Mouse (Mus musculus) macrophage (primary cell): ENCODE results near the gene Acvr1. TPM values are rescaled to one million over a fixed set of nuclear protein-coding genes. Genes with fewer than 3 reads are reported as not detected.
A peak's percentile ranks its signal among the peaks of the same experiment; 100 is the strongest.

Experiments used
- H3K27ac ChIP-seq: fragments of 350-480 bp; formaldehyde crosslinking; 2 replicates; pipeline ENCODE4 v1.9.0; 2021
- H3K36me3 ChIP-seq: fragments of 350-480 bp; formaldehyde crosslinking; 2 replicates; pipeline ENCODE4 v1.9.0; 2021; ENCODE audit errors: inconsistent target
- H3K4me3 ChIP-seq: fragments of 350-480 bp; formaldehyde crosslinking; 2 replicates; pipeline ENCODE4 v1.9.0; 2021; ENCODE audit errors: inconsistent target
- H3K79me2 ChIP-seq: fragments of 350-480 bp; formaldehyde crosslinking; 2 replicates; pipeline ENCODE4 v1.9.0; 2021; ENCODE audit errors: inconsistent target
- WGBS: methylation state at CpG from one replicate; pipeline ENCODE4 v1.1.7; 2026; ENCODE audit warnings: inconsistent platforms; ENCODE audit not compliant: missing documents; 5-methylcytosine and 5-hydroxymethylcytosine counted together
- polyA plus RNA-seq: library from polyadenylated mRNA; stranded (reverse); fragments of 250-400 nt; gene quantifications from 3 replicates; pipeline ENCODE4 v1.2.4, GENCODE M21; 2018; ENCODE audit warnings: inconsistent platforms

Gene Acvr1
- polyA plus RNA-seq, 1 experiment from 2014 or later = 10.7 TPM

DNA sequence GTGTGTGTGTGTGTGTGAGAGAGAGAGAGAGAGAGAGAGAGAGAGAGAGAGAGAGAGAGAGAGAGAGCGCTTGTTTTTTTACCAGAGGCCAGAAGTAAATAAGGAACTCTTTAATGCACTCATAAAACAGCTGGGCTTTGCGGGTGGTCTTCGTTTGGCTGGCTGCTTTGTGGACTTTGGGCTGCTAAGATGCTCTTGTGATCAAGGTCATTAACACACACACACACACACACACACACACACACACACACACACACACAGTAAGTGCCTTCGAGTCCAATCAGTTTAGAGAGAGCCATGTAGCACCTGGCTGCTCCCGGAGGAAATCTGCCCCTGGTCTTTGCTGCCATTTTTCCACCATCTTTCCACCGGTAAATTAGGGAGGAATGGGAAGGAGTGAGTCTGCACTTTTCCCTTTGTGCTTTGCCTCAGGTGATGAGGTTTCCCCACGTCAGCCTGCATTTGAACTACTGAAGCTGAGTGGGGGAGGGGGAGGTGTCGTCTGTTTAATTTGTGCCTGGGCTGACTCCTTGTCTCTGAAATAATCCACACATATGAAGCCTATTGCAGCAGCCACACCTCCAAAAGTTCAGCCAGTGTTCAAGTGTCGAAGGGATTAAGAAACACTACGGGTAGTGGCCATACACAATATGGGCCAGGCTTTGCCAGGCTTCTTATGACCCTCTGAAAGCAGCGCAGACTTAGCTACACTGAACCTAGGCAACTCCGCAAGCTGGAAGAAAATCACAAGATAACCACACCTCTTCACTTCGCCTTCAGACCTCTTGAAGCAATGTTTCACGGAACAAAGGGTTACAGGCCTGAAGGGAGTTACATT lies 80.3 kb downstream of the Acvr1 start:
- Histone ChIP-seq H3K4me3 (no peak overlapping the region), H3K79me2 (no peaks in the 10 kb centered on the region), H3K27ac (no peak overlapping the region), H3K36me3 (no peaks in the 10 kb centered on the region)
- WGBS = 96% methylated on average over 13 of the region's 14 CpGs

DNA sequence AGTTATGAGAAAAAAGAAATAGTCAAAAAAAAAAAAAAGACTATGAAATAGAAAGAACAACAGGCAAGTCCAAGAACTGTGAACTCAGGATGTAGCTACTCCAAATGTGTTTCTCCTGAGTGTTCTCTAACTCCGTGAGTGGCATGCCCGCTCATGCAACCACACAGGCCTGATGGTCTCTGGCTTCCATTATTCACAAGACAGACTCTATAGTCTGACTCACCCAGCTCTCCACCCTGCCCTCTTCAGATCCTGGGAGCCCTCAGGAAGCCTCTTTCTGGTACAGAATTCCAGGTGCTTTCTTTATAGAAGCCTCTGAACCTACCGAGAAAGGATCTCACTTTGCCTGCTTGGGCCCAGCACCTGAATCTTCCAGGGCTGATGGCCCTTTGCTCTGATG lies 81.3 kb downstream of the Acvr1 start:
- Histone ChIP-seq H3K27ac (no peak overlapping the region), H3K79me2 (no peaks in the 10 kb centered on the region), H3K4me3 (no peak overlapping the region), H3K36me3 (no peaks in the 10 kb centered on the region)
- 87% methylated on average over 3 of the region's 3 CpGs for whole genome bisulfite sequencing

DNA sequence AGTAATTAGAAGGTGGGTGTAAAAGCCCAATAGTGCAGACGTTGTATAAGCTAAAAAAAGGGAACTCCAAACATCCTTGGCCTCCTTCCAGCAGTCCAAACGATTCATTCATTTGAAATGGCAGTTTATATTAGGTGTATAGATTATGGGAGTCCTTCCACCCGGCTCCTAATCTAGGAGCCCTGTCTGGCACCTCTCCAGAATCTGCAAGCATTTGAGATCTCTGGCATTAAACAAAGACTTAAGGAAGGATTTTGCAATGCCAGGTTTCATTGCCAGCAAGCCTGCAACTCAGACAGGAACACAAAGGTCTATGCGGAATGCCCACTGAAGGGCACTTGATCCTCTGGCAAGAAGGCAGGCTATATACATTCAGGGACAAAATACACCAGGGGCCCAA lies 81.8 kb downstream of the Acvr1 start:
- H3K79me2 ChIP-seq = no peaks in the 10 kb centered on the region
- WGBS = 29% methylated on average over 4 of the region's 4 CpGs
- H3K36me3 ChIP-seq = no peaks in the 10 kb centered on the region
- no peak overlapping the region for H3K27ac ChIP-seq
- H3K4me3 ChIP-seq = no peak overlapping the region

DNA sequence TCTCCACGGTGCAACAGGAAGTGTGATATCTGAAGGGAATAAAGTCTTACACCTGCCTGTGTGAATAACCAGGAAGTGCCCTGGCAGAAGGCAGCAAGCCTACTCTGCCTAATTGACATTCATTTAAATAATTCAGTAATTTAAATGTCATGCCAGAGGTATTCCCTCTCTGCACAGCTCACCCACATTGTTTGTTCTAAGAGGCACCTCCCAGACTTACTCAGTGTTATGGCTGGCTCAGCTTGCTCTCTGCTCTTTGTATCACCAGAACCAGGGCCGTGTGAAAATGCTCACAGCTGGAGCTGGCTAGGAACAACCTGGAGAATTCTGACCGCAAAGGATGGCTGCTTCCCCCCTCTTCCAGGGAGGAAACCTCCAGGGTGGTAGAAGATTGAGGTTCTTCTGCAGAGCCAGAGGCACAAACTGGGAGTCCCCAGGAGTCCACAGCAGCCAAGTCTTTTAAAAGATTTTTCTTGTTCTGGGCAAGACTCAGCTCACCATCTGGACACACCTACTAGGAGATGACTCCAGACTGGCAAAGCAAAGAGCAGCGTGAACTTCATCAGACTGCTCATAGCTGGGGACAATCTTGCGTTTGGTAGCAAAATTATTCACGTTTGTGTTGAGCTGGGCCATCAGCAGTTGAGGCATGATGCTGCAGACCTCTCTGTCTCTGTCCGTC lies 82.5 kb downstream of the Acvr1 start:
- H3K36me3 ChIP-seq = no peaks in the 10 kb centered on the region
- WGBS = 73% methylated on average over 7 of the region's 7 CpGs

DNA sequence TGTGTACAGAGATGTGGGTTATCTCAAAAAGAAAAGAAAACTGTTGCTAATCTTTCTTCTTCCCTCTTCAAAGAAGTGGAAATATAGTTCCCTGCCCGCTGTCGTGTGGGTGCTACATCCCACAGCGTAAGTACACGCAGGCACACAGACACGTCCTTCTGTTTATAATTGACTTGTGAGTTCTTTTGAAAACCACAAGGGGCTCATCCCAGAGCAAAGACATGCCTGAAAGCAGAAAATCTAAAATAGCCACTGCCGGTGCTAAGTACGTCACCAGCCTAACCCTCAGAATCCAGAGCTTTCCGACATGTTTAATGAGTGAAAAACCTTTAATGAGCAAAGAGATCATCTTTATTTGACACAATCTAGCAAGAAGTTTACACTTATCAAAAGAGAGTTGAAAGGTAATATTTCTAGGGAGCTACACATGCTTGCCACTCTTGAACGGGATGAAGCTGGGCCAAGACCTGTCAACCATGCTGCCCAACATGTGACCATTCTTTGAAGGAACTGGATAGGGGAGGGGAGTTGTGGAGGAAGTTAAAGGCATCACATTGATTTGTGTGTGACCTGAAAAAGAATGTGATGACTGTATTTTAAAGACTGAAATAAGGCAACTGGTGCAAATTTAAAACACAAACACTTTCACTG lies 85.4 kb downstream of the Acvr1 start:
- Histone ChIP-seq H3K27ac (peak overlapping the region; percentile 8; the same call in 1 of the 2 replicates), H3K79me2 (no peaks in the 10 kb centered on the region), H3K36me3 (no peaks in the 10 kb centered on the region), H3K4me3 (no peak overlapping the region)
- WGBS = 80% methylated on average over 9 of the region's 9 CpGs

More for the DNA sequence above, 82.5 kb downstream of the Acvr1 start:
- Histone ChIP-seq H3K79me2 (no peaks in the 10 kb centered on the region), H3K4me3 (no peak overlapping the region), H3K27ac (no peak overlapping the region)

DNA sequence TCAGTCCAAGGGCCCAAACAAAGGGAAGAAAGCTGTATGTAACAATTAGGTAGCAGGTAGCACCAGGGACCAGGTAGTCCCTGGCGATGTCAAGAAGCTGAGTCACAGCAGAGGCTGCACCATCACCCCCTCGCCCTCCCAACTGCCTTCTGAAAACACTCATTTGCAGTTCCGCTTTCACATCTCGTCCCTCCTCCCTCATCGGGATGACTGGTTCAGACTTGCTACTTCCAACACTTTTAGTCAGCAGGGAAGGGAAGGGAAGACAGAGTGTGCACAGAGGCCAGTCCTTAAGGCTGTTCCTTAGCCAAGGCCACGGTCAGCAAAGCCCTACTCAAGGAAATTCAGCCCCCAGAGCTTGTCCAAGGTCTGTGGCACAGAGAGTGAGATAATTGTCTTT lies 86.2 kb downstream of the Acvr1 start:
- Histone ChIP-seq H3K36me3 (no peaks in the 10 kb centered on the region), H3K27ac (peak overlapping the region; percentile 66), H3K79me2 (no peaks in the 10 kb centered on the region), H3K4me3 (no peak overlapping the region)
- 13% methylated on average over 6 of the region's 6 CpGs for WGBS

DNA sequence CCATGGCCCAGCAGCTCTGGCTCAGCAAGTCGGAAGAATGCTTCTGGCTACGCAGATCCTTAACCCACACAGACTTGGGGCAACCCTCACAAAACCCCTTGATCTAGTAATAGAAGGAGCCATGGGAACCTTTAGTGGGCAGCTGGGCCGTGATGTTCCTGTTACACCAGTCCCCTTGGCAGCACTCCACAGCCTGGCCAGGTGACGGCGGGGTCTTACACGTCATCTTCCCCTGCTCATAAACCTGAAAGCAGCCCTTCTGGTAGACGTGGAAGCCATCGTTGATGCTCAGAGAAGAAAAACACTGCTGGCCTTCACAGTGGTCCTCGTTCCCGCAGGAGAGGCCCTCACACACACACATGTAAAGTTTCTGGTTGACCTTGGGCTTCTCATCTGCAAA lies 87.4 kb downstream of the Acvr1 start:
- H3K27ac ChIP-seq = no peak overlapping the region
- 95% methylated on average over 10 of the region's 10 CpGs for WGBS
- H3K4me3 ChIP-seq = no peak overlapping the region
- no peaks in the 10 kb centered on the region for H3K36me3 ChIP-seq
- H3K79me2 ChIP-seq = no peaks in the 10 kb centered on the region

DNA sequence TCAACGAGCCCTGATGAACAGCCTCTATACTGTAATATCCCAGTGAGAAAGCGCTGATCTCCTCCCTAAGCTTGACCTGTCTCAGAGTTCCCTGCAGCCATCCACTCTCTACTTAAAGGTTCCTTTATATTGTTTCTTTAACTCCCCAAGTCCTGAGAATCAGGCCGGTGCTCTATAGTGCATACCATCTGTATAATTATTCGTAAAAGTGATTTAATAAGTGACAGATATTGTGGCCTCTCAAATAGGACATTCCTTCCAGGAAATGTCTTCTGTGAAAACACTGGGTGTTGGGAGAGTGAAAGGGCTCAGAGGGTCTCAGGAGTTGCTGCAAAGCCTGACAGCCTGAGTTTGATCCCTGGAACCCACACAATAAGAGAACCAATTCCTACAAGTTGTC lies 88.8 kb downstream of the Acvr1 start:
- no peaks in the 10 kb centered on the region for H3K36me3 ChIP-seq
- H3K27ac ChIP-seq = no peak overlapping the region
- no peaks in the 10 kb centered on the region for H3K79me2 ChIP-seq
- no peak overlapping the region for H3K4me3 ChIP-seq
- 94% methylated on average over 4 of the region's 4 CpGs for WGBS

DNA sequence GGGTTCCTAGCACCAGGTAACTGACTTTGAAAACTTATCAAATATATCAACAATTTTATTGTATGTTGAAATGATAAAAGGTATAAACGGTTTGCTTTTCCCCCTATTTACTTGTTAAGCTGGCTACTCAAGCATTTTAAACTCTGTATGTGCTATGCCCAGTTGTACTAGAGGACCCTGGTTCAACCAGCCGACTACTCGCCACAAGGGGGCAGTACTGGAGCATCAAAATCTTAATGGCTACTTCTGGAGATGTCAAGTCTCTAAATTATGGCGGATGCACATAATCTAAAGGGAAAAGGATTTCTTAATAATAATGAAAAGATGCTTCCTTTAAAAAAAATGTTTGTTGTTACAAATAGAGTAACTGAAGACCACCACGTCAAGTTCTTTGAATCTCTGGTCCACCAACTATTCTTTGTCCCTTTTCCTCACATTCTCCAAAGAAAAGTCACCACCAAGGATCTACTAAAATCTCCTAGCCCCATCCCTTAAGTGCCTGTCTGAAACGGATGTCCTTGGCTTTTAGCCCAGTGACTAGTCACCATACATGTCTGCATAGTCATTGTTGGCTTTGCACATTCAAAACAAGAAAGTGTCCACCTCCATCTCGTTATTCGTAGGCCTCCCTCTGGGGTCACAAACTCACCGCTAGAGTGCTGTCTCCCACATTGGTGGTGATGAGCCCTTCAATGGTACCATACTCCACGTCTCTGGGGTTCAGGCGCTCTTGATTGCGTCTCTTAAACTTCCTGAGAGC lies 89.8 kb downstream of the Acvr1 start:
- no peaks in the 10 kb centered on the region for H3K79me2 ChIP-seq
- whole genome bisulfite sequencing = 70% methylated on average over 12 of the region's 12 CpGs
- H3K27ac ChIP-seq = no peak overlapping the region
- no peaks in the 10 kb centered on the region for H3K36me3 ChIP-seq
- H3K4me3 ChIP-seq = no peak overlapping the region

DNA sequence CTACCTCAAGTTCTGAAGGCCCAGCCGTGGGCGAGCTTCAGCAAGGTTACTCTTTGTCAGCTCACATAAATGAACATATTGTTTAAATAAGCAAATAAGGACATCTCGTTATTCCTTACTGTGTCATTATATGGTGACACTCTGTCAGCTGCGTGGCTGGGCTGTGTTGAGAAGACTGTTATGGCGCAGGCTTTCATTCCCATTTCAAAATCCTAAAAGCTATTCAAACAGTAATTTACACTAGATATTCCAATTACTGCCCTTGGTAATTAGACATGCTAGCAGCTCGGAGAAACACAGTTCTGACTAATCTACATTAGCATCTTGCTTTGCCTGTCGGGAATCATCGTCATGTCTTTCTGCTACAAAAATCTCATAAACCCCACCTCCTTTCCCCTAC lies 91.4 kb downstream of the Acvr1 start:
- H3K4me3 ChIP-seq = no peak overlapping the region
- H3K27ac ChIP-seq = no peak overlapping the region
- no peaks in the 10 kb centered on the region for H3K36me3 ChIP-seq
- H3K79me2 ChIP-seq = no peaks in the 10 kb centered on the region
- 97% methylated on average over 8 of the region's 8 CpGs for WGBS

DNA sequence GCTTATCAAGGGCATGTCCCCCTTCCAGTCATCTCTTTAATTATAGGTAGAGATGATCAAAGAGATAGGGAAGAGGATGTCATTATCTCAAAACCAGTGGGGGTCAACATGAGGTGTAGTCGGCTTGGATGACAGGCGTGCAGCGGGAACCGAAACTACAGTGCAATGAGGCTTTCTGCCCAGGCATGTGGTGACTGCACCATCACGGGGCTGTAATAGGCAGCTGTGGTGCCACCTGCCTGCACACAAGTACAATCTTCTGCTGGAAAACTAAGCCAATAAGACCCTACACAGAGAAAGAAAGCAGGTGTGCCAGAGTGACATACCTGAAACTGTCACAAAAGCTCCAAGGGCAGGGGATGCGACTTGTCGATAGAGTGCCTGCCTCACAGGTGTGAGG lies 96.7 kb downstream of the Acvr1 start:
- H3K79me2 ChIP-seq = no peaks in the 10 kb centered on the region
- H3K4me3 ChIP-seq = no peak overlapping the region
- no peak overlapping the region for H3K27ac ChIP-seq
- H3K36me3 ChIP-seq = peaks cover 27% of the 10 kb centered on the region
- WGBS = 89% methylated on average over 7 of the region's 7 CpGs

DNA sequence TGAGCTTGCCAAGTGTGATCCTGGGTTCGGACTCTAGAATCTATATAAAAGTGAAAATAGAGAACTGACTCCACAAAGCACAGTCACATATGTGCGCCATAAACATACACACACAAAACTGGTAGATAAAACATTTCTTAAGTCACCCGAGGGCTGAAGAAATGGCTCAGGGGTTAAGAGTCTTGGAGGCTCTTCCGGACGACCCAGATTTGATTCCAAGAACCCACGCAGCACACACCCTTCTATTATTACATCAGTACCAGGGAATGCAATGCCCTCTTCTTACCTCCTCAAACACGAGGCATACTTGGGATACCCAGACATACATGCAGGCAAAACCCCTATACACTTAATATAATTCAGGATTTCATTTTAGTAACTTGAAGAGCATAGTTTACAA lies 97.1 kb downstream of the Acvr1 start, which contains the start of gene Gm17409:
TSS of gene Gm17409 (plus strand) at position 301 of the 400 bp plus-strand sequence.
- WGBS = 97% methylated on average over 6 of the region's 7 CpGs
- no peak within 1 kb of the TSS for H3K27ac ChIP-seq
- H3K79me2 ChIP-seq = no peaks in the 10 kb centered on the region
- no peak within 1 kb of the TSS for H3K4me3 ChIP-seq
- peaks cover 27% of the 10 kb centered on the region for H3K36me3 ChIP-seq

DNA sequence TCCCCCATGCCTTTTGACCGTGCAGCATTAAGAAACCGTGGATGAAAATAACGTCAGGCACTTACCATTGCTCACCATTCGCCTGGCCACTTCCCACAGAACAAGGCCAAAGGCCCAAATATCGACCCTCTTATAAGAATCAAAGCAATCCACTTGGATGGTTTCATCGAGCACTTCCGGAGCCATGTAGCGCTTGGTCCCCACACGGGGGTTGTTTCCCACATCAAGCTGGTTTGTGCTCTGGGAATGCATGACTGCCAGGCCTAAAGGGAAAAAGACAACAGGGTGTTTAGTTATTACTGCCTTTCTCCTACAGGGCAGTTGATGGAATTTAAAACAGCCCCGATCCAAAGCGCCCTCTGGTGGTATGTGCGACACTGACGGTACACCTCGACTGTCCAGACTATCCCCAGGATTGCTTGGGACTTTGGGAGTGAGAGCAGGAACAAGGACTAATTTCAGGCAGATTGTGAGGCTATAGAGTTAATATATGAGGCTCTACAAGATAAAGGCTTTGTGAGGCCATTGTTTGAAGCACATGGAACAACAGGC lies 108.1 kb downstream of the Acvr1 start:
- H3K79me2 ChIP-seq = no peaks in the 10 kb centered on the region
- H3K27ac ChIP-seq = no peak overlapping the region
- H3K36me3 ChIP-seq = peaks cover 18% of the 10 kb centered on the region
- H3K4me3 ChIP-seq = no peak overlapping the region
- 92% methylated on average over 14 of the region's 14 CpGs for WGBS

DNA sequence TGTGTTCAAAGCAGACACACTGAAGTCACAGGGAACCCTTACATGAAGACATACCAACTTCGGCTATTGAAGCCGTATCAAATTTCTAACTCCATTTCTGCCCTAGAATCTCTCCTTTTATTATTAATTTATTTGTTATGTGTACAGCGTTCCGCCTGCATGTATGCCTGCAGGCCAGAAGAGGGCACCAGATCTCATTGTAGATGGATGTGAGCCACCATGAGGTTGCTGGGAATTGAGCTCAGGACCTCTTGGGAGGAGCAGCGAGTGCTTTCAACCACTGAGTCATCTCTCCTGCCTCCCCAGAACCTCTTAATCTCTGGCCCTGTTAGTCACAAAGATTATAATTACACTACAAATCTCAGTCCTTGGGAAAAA lies 109.5 kb downstream of the Acvr1 start:
- WGBS = 98% methylated on average over 5 of the region's 5 CpGs
- H3K27ac ChIP-seq = no peak overlapping the region
- no peak overlapping the region for H3K4me3 ChIP-seq
- H3K36me3 ChIP-seq = peaks cover 12% of the 10 kb centered on the region; the same call in 1 of the 2 replicates
- no peaks in the 10 kb centered on the region for H3K79me2 ChIP-seq
